ENCODE assay signal across 15 mouse cellular contexts in the genomic region with DNA sequence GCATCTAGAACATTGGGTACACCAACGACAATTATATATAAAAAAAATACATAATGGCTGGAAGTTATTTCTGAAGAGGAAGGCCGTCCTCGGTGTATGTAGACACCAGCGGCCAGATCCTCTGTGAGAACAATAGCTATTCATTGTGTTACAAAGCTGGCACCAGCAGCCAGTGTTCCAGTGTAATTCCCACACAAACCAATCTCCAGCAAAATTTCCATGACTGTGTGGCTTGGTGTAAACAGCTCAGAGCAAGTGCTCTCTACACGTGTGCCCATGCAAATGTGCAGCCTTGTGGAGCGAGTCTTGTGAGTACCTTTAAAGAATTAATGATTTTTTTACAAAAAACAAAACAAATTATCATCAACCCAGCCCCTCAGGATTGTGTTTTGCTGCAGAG.
DNase-seq lines count a peak whose midpoint lies in the region; ATAC-seq and TF ChIP-seq lines count a peak whose summit lies in the region.
"Had no signal": no experiment of that assay in that cellular context is flagged by ENCODE, and none has a peak within 500 bp of the region (broad histone marks: within the 10 kb centered on the region; RNA-seq: fewer than 3 reads in every experiment).

No protein-coding gene starts in this region.

- peak; percentile 52; the same call in 1 of the 2 replicates for ATAC-seq in forebrain, embryonic 16.5 days
- no peak for ATAC-seq in forebrain, embryonic 11.5 days (replicated peaks; ENCODE audit: low FRiP score)
- ATAC-seq: intestine, postnatal 0 days had no signal

- TF ChIP-seq CTCF in layer of hippocampus, adult 2 months (conservative IDR thresholded peaks at IDR 0.05) = no peak
- TF ChIP-seq CTCF in brain, embryonic 14.5 days (IDR thresholded peaks at IDR 0.05; ENCODE audit: borderline replicate concordance, extremely low read depth, insufficient read depth, insufficient read length) = no peak

- no peaks in the 10 kb centered on the region for H3K36me3 ChIP-seq in forebrain, embryonic 16.5 days (ENCODE audit: control insufficient read depth, insufficient read depth)
- no peaks in the 10 kb centered on the region for H3K36me3 ChIP-seq in forebrain, embryonic 11.5 days (ENCODE audit: control insufficient read depth, insufficient read depth, low read length)
- H3K36me3 ChIP-seq: hindbrain, embryonic 12.5 days had no signal

- 15% methylated on average over 6 of the region's 6 CpGs for WGBS in forebrain, embryonic 16.5 days
- WGBS in forebrain, embryonic 11.5 days = 30% methylated on average over 6 of the region's 6 CpGs

- H3K4me1 ChIP-seq in forebrain, embryonic 16.5 days (replicated peaks; ENCODE audit: control insufficient read depth, insufficient read depth, low read length) = peaks cover 3% of the 10 kb centered on the region; the same call in 1 of the 2 replicates
- peaks cover 4% of the 10 kb centered on the region; the same call in 1 of the 2 replicates for H3K4me1 ChIP-seq in forebrain, embryonic 11.5 days (replicated peaks; ENCODE audit: control insufficient read depth, insufficient read depth, low read length)

- no peak for TF ChIP-seq POLR2A in brain, embryonic 14.5 days (IDR thresholded peaks at IDR 0.05; ENCODE audit: borderline replicate concordance, extremely low read depth, insufficient read depth, insufficient read length, poor library complexity, severe bottlenecking)

- H3K9me3 ChIP-seq in forebrain, embryonic 16.5 days (ENCODE audit: control insufficient read depth, low read length) = no peaks in the 10 kb centered on the region
- no peaks in the 10 kb centered on the region for H3K9me3 ChIP-seq in forebrain, embryonic 11.5 days (ENCODE audit: control insufficient read depth, low read length)
- H3K9me3 ChIP-seq: hindbrain, embryonic 12.5 days had no signal

- no peaks in the 10 kb centered on the region for H3K27me3 ChIP-seq in forebrain, embryonic 16.5 days (replicated peaks; ENCODE audit: control insufficient read depth, insufficient read depth, low read length)
- no peaks in the 10 kb centered on the region for H3K27me3 ChIP-seq in forebrain, embryonic 11.5 days (ENCODE audit: control insufficient read depth, insufficient read depth, low read length)
- H3K27me3 ChIP-seq: hindbrain, embryonic 12.5 days had no signal

- H3K9ac ChIP-seq in forebrain, embryonic 16.5 days (replicated peaks; ENCODE audit: low read depth, low read length) = no peak overlapping the region
- H3K9ac ChIP-seq in forebrain, embryonic 11.5 days (ENCODE audit: low read length) = no peak overlapping the region
- H3K9ac ChIP-seq: hindbrain, embryonic 12.5 days had no signal

- no peak overlapping the region for H3K4me3 ChIP-seq in forebrain, embryonic 16.5 days (replicated peaks; ENCODE audit: low read length)
- H3K4me3 ChIP-seq in forebrain, embryonic 11.5 days (ENCODE audit: low read depth, low read length) = no peak overlapping the region
- no peak overlapping the region for H3K4me3 ChIP-seq in layer of hippocampus, adult 2 months
- H3K4me3 ChIP-seq: hindbrain, embryonic 12.5 days had no signal

- H3K4me2 ChIP-seq in forebrain, embryonic 16.5 days (ENCODE audit: low read length) = no peak overlapping the region
- H3K4me2 ChIP-seq in forebrain, embryonic 11.5 days (ENCODE audit: low read depth, low read length, severe bottlenecking) = no peak overlapping the region
- H3K4me2 ChIP-seq: heart, embryonic 11.5 days; hindbrain, embryonic 12.5 days; liver, embryonic 11.5 days had no signal

- no peak for DNase-seq in forebrain, embryonic 11.5 days (ENCODE audit: low spot score)
- no peak for DNase-seq in layer of hippocampus, adult 2 months (ENCODE audit: low spot score in 2 of 2)
- no peak for DNase-seq in layer of hippocampus, postnatal 14 days (ENCODE audit: low spot score in 2 of 2)
- peak; percentile 59 for DNase-seq in brain, embryonic 14.5 days (ENCODE audit: low read depth)
- peak; percentile 59 for DNase-seq in lung, postnatal 25 days (ENCODE audit: low spot score)
- no peak for DNase-seq in thymus, postnatal 0 days (ENCODE audit: low spot score)
- no peak for DNase-seq in spleen, postnatal 36 days (ENCODE audit: low spot score in 2 of 2)
- DNase-seq: cerebellum, adult 9-10 months; embryo, embryonic 11 days; kidney, postnatal 4 days had no signal

- H3K27ac ChIP-seq in forebrain, embryonic 16.5 days (ENCODE audit: low read length) = no peak overlapping the region
- no peak overlapping the region for H3K27ac ChIP-seq in forebrain, embryonic 11.5 days (ENCODE audit: low read depth, low read length)
- peak overlapping the region; percentile 87 for H3K27ac ChIP-seq in layer of hippocampus, adult 2 months
- H3K27ac ChIP-seq: hindbrain, embryonic 12.5 days had no signal

Comparison
In these comparisons a context has a peak if more than half of its experiments do, and no peak if none do; other contexts are left out.
1. DNase-seq: peak in brain, embryonic 14.5 days (single experiment) and lung, postnatal 25 days (single experiment); none in forebrain, embryonic 11.5 days (single experiment), layer of hippocampus, adult 2 months (0 of 2), layer of hippocampus, postnatal 14 days (0 of 2), thymus, postnatal 0 days (single experiment) and spleen, postnatal 36 days (0 of 2).